Mouse (Mus musculus) embryonic facial prominence, embryonic 11.5 days (tissue): ENCODE data around the gene Mrgpra6. TPM values are rescaled to one million over a fixed set of nuclear protein-coding genes. Genes with fewer than 3 reads are reported as not detected.

Experiments
- polyA plus RNA-seq: library from polyadenylated mRNA; unstranded; fragments of >200 nt; fragmentation: Nextera tagmentation; extraction: Ambion mirVana; gene quantifications from 2 replicates; pipeline ENCODE4 v1.2.1, GENCODE M21; 2014

Gene Mrgpra6
- polyA plus RNA-seq, 1 experiment from 2014 or later, result not detected

Other genes starting within 250 kb of the Mrgpra6 start
- gene Uevld, start 246.4 kb downstream of the Mrgpra6 start, polyA plus RNA-seq, result 13.1 and 14.8 TPM in 2 replicates
- not detected in 2 replicates for gene Gm9999, start 221.3 kb downstream of the Mrgpra6 start, polyA plus RNA-seq
- gene Spty2d1, start 196.5 kb downstream of the Mrgpra6 start, polyA plus RNA-seq, result 13.5 and 14.5 TPM in 2 replicates
- gene Tmem86a, start 154.3 kb downstream of the Mrgpra6 start, polyA plus RNA-seq, result 11.6 and 12.3 TPM in 2 replicates
- 2.5 and 4.6 TPM in 2 replicates for gene Ptpn5, start 71.2 kb downstream of the Mrgpra6 start, polyA plus RNA-seq
- not detected in 2 replicates for gene Mrgpra9, start 47.9 kb upstream of the Mrgpra6 start, polyA plus RNA-seq
- not detected in 2 replicates for gene Mrgpra1, start 149.3 kb upstream of the Mrgpra6 start, polyA plus RNA-seq
- not detected in 2 replicates for gene Mrgpra2a, start 247.2 kb upstream of the Mrgpra6 start, polyA plus RNA-seq